Mouse (Mus musculus) effector memory CD4-positive, alpha-beta T cell, adult 7 months (primary cell): ENCODE measurements around the gene Olfr1325. TPM values are rescaled to one million over a fixed set of nuclear protein-coding genes. Genes with fewer than 3 reads are reported as not detected.

Source experiments
- polyA plus RNA-seq: library from polyadenylated mRNA; unstranded; fragments of 100-300 nt; shearing (Covaris generic); gene quantifications from one replicate; pipeline ENCODE4 v1.2.1, GENCODE M21; 2017

The Olfr1325 gene
- polyA plus RNA-seq, result not detected

GRCm38 (mm10) chrX:74592379-74592778 lies at the start of gene Olfr1325:
Olfr1325 (plus strand) TSS chrX:74592679.

GRCm38 (mm10) chrX:74574788-74575187 lies 17.7 kb upstream of the Olfr1325 start, which contains the start of gene Olfr1326-ps1:
Olfr1326-ps1 (minus strand) TSS chrX:74574888.

GRCm38 (mm10) chrX:74645466-74646323 lies 53.2 kb downstream of the Olfr1325 start, which contains the start of gene Gm5640:
Gm5640 (minus strand) TSS chrX:74645635.

Other genes with a start within 250 kb of the Olfr1325 start
- 15.3 TPM for gene Lage3, start 239.1 kb upstream of the Olfr1325 start, polyA plus RNA-seq
- gene Ubl4a, start 219.5 kb upstream of the Olfr1325 start, polyA plus RNA-seq, result 39.3 TPM
- gene Slc10a3, start 219.3 kb upstream of the Olfr1325 start, polyA plus RNA-seq, result 27.0 TPM
- gene Fam3a, start 199.4 kb upstream of the Olfr1325 start, polyA plus RNA-seq, result 15.6 TPM
- 33.0 TPM for gene Ikbkg, start 199.4 kb upstream of the Olfr1325 start, polyA plus RNA-seq
- 49.1 TPM for gene G6pdx, start 163.5 kb upstream of the Olfr1325 start, polyA plus RNA-seq
- gene Gm6880, start 111.3 kb upstream of the Olfr1325 start, polyA plus RNA-seq, result not detected
- gene Olfr1326-ps1, start 17.8 kb upstream of the Olfr1325 start, polyA plus RNA-seq, result 0.13 TPM
- not detected for gene Gm5640, start 53.0 kb downstream of the Olfr1325 start, polyA plus RNA-seq
- not detected for gene Gm6890, start 148.2 kb downstream of the Olfr1325 start, polyA plus RNA-seq
- gene Gm5936, start 244.5 kb downstream of the Olfr1325 start, polyA plus RNA-seq, result not detected